Mouse (Mus musculus) kidney, postnatal 14 days (tissue): Measurements from ENCODE around the gene Utp3.

Source experiments
- DNase-seq: peaks from one replicate; pipeline ENCODE4 v3.0.0; 2022; ENCODE audit warnings: mixed read lengths

Gene Utp3

GRCm38 (mm10) chr5:88554086-88554886 is at the start of gene Utp3:
Gene Utp3, plus strand, starts transcription at chr5:88554462.
- DNase-seq, result peak; percentile 97

GRCm38 (mm10) chr5:88508555-88508954 is 45.7 kb upstream of the Utp3 start:
- DNase-seq, result no peak

- no peak for DNase-seq
These were observed 45.3 kb upstream of the Utp3 start for GRCm38 (mm10) chr5:88508990-88509389.

GRCm38 (mm10) chr5:88519232-88519631 is 35.0 kb upstream of the Utp3 start:
- peak; percentile 41 for DNase-seq

- DNase-seq, result no peak
These were observed 26.6 kb upstream of the Utp3 start, which contains the start of gene Jchain for GRCm38 (mm10) chr5:88527657-88528056. Gene Jchain, minus strand, starts transcription at chr5:88527891.

- DNase-seq, result no peak
These were observed 23.4 kb upstream of the Utp3 start for GRCm38 (mm10) chr5:88530908-88531307.

- DNase-seq, result no peak
These were observed 19.6 kb upstream of the Utp3 start for GRCm38 (mm10) chr5:88534697-88535096.

- DNase-seq, result no peak
These were observed 13.4 kb upstream of the Utp3 start for GRCm38 (mm10) chr5:88540845-88541244.

GRCm38 (mm10) chr5:88542651-88543282 is 11.5 kb upstream of the Utp3 start:
- peak; percentile 55 for DNase-seq

GRCm38 (mm10) chr5:88544411-88544810 is 9.9 kb upstream of the Utp3 start:
- peak; percentile 24 for DNase-seq

GRCm38 (mm10) chr5:88545536-88545935 is 8.7 kb upstream of the Utp3 start:
- DNase-seq, result no peak

- no peak for DNase-seq
These were observed 784 bp upstream of the Utp3 start for GRCm38 (mm10) chr5:88553271-88554085.

GRCm38 (mm10) chr5:88558991-88559390 is 4.7 kb downstream of the Utp3 start:
- no peak for DNase-seq

GRCm38 (mm10) chr5:88561080-88561814 is 7.0 kb downstream of the Utp3 start:
- no peak for DNase-seq

GRCm38 (mm10) chr5:88562863-88563780 is 8.9 kb downstream of the Utp3 start:
- no peak for DNase-seq

GRCm38 (mm10) chr5:88564501-88565147 is 10.4 kb downstream of the Utp3 start, which contains the start of gene Rufy3:
Gene Rufy3, plus strand, starts transcription at chr5:88565040.
- DNase-seq, result peak; percentile 94

GRCm38 (mm10) chr5:88565148-88566033 is 11.1 kb downstream of the Utp3 start:
- DNase-seq, result peak; percentile 82

GRCm38 (mm10) chr5:88566034-88566841 is 12.0 kb downstream of the Utp3 start:
- DNase-seq, result no peak

- peak; percentile 52 for DNase-seq
These were observed 15.3 kb downstream of the Utp3 start for GRCm38 (mm10) chr5:88569541-88569940.
